Mouse (Mus musculus): Measurements from ENCODE around the gene Dhx8.

DNA sequence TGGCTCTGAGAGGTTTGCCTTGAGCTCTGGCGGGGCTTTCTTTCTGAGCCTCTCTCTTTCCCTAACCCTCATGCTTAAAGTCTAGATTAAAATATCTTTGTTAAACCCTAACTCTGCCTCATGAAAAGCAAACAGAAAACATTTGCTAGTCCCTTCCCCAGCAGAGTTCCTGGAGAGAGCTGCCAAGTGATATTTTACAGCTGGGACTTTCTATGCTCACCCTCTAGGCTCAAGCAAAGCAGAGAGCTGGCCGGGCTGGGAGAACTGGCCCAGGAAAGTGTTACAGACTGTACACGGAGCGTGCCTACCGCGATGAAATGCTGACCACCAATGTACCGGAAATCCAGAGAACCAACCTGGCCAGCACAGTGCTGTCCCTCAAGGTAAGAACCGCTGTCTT lies 24.6 kb downstream of the Dhx8 start:
- TF ChIP-seq CTCF (IDR thresholded peaks at IDR 0.05; ENCODE audit: extremely low read depth, insufficient read depth, insufficient read length, insufficient replicate concordance) (no peak), POLR2A (IDR thresholded peaks at IDR 0.05; ENCODE audit: low read depth, low read length) (no peak)
